Mouse (Mus musculus): ENCODE data around the gene Usp25. TPM values are rescaled to one million over a fixed set of nuclear protein-coding genes. Genes with fewer than 3 reads are reported as not detected.

Usp25 gene
- polyA plus RNA-seq, 1 experiment from 2014 or later, result 30.5 TPM

- Histone ChIP-seq H3K36me3 (ENCODE audit: control insufficient read depth, insufficient read depth, low read length) (no peaks in the 10 kb centered on the region), H3K4me3 (ENCODE audit: low read depth, low read length) (peak overlapping the region; percentile 81), H3K27ac (ENCODE audit: low read depth, low read length) (peak overlapping the region; percentile 82), H3K27me3 (ENCODE audit: control insufficient read depth, insufficient read depth, low read length) (no peaks in the 10 kb centered on the region), H3K4me2 (ENCODE audit: low read depth) (peak overlapping the region; percentile 73), H3K9me3 (ENCODE audit: control insufficient read depth, low read length) (no peaks in the 10 kb centered on the region), H3K4me1 (ENCODE audit: control insufficient read depth, insufficient read depth, low read length) (peaks cover 12% of the 10 kb centered on the region), H3K9ac (ENCODE audit: low read length) (peak overlapping the region; percentile 88)
- 2% methylated on average over 17 of the region's 17 CpGs for WGBS
- DNase-seq (ENCODE audit: low spot score) (no peak), ATAC-seq (ENCODE audit: insufficient read depth, low FRiP score, low TSS enrichment) (no peak)
Observed at GRCm38 (mm10) chr16:77014321-77015211, 1.1 kb downstream of the Usp25 start.

- DNase-seq (ENCODE audit: low spot score) (no peak), ATAC-seq (ENCODE audit: insufficient read depth, low FRiP score, low TSS enrichment) (no peak)
- 58% methylated on average over 4 of the region's 4 CpGs for WGBS
Observed at GRCm38 (mm10) chr16:77015380-77016346, 2.2 kb downstream of the Usp25 start.

DNA sequence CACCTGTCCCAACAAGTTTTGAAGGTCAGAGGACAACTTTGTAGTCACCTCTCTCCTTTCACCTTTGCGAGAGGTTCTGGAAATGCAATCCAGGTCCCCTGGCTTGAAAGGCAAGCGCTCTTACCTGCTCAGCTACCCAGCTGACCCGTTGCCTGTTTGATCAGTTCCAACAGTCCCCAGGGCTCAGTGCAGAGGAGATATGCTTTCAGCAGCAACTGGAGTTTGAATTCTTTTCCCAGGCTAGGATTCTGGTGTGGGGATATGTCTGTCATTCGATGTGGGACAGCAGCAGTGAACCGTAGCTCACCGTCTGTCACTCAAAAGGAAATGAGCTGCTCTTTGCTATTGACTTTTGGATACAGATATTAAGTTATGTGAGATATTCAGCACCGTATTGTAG is 4.4 kb downstream of the Usp25 start:
- Histone ChIP-seq H3K4me1 (ENCODE audit: control insufficient read depth, insufficient read depth, low read length) (peaks cover 12% of the 10 kb centered on the region), H3K4me2 (ENCODE audit: low read depth) (no peak overlapping the region), H3K36me3 (ENCODE audit: control insufficient read depth, insufficient read depth, low read length) (no peaks in the 10 kb centered on the region), H3K27ac (ENCODE audit: low read depth, low read length) (no peak overlapping the region), H3K27me3 (ENCODE audit: control insufficient read depth, insufficient read depth, low read length) (no peaks in the 10 kb centered on the region), H3K9me3 (ENCODE audit: control insufficient read depth, low read length) (no peaks in the 10 kb centered on the region), H3K4me3 (ENCODE audit: low read depth, low read length) (no peak overlapping the region), H3K9ac (ENCODE audit: low read length) (no peak overlapping the region)
- WGBS, result 82% methylated on average over 7 of the region's 7 CpGs
- DNase-seq (ENCODE audit: low spot score), result no peak
- no peak for ATAC-seq (ENCODE audit: insufficient read depth, low FRiP score, low TSS enrichment)

More at GRCm38 (mm10) chr16:77015380-77016346, 2.2 kb downstream of the Usp25 start:
- Histone ChIP-seq H3K36me3 (ENCODE audit: control insufficient read depth, insufficient read depth, low read length) (no peaks in the 10 kb centered on the region), H3K4me2 (ENCODE audit: low read depth) (peak overlapping the region; percentile 73), H3K4me1 (ENCODE audit: control insufficient read depth, insufficient read depth, low read length) (peaks cover 12% of the 10 kb centered on the region), H3K27me3 (ENCODE audit: control insufficient read depth, insufficient read depth, low read length) (no peaks in the 10 kb centered on the region), H3K4me3 (ENCODE audit: low read depth, low read length) (peak overlapping the region; percentile 81; the same call in 1 of the 2 replicates), H3K9ac (ENCODE audit: low read length) (no peak overlapping the region), H3K9me3 (ENCODE audit: control insufficient read depth, low read length) (no peaks in the 10 kb centered on the region), H3K27ac (ENCODE audit: low read depth, low read length) (no peak overlapping the region)

DNA sequence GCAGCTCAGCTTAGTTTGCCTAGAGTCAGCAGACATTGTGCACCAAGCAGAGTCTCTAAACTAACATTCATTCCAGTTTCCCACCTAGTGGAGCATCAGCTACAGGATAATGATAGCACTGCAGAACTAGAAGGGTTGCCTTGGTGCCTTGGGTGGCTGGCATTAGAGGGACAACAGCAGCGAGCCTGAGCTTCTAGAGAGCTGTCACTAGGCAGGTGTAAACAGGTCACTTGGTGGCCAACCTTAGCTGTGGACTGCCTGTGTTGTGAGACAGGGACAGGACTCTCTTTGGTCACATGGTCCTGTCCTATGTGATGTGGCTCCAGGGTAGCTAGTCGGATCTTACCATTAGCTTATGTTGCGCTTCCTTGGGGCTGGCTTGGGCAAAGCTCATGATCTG is 6.7 kb downstream of the Usp25 start:
- no peaks in the 10 kb centered on the region for H3K9me3 ChIP-seq (ENCODE audit: control insufficient read depth, low read length)
- WGBS, result 73% methylated on average over 3 of the region's 3 CpGs
- H3K9ac ChIP-seq (ENCODE audit: low read length), result no peak overlapping the region
- ATAC-seq (ENCODE audit: insufficient read depth, low FRiP score, low TSS enrichment) (no peak), DNase-seq (ENCODE audit: low spot score) (no peak)
- H3K36me3 ChIP-seq (ENCODE audit: control insufficient read depth, insufficient read depth, low read length), result no peaks in the 10 kb centered on the region
- no peak overlapping the region for H3K4me2 ChIP-seq (ENCODE audit: low read depth)
- no peaks in the 10 kb centered on the region for H3K27me3 ChIP-seq (ENCODE audit: control insufficient read depth, insufficient read depth, low read length)
- no peak overlapping the region for H3K4me3 ChIP-seq (ENCODE audit: low read depth, low read length)
- peaks cover 6% of the 10 kb centered on the region for H3K4me1 ChIP-seq (ENCODE audit: control insufficient read depth, insufficient read depth, low read length)
- no peak overlapping the region for H3K27ac ChIP-seq (ENCODE audit: low read depth, low read length)

- Histone ChIP-seq H3K9ac (ENCODE audit: low read length) (no peak overlapping the region), H3K4me1 (ENCODE audit: control insufficient read depth, insufficient read depth, low read length) (no peaks in the 10 kb centered on the region), H3K4me3 (ENCODE audit: low read depth, low read length) (no peak overlapping the region), H3K27me3 (ENCODE audit: control insufficient read depth, insufficient read depth, low read length) (no peaks in the 10 kb centered on the region), H3K4me2 (ENCODE audit: low read depth) (no peak overlapping the region), H3K27ac (ENCODE audit: low read depth, low read length) (no peak overlapping the region), H3K9me3 (ENCODE audit: control insufficient read depth, low read length) (no peaks in the 10 kb centered on the region), H3K36me3 (ENCODE audit: control insufficient read depth, insufficient read depth, low read length) (no peaks in the 10 kb centered on the region)
- ATAC-seq (ENCODE audit: insufficient read depth, low FRiP score, low TSS enrichment) (no peak), DNase-seq (ENCODE audit: low spot score) (no peak)
- 89% methylated on average over 7 of the region's 7 CpGs for WGBS
Observed at GRCm38 (mm10) chr16:77023627-77024379, 10.3 kb downstream of the Usp25 start.

DNA sequence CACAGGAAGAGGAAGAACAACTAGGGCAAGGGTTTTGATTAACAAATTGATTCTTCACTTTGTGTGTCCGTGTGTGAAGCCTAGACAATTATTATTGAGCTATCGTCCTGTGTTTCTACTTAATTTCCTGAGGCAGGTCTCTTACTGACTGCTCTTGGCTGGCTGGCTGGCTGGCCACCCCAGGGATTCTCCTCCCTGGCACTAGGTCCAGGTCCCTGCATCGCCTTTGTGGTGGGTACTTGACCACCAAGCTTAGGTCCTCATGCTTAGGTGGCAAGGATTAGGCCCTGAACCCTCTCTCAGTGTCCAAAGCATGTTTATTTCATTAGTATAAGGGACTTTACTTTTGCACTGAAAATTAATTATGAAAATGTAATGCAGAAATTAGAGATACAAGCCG is 12.6 kb downstream of the Usp25 start:
- Histone ChIP-seq H3K9ac (ENCODE audit: low read length) (no peak overlapping the region), H3K9me3 (ENCODE audit: control insufficient read depth, low read length) (no peaks in the 10 kb centered on the region), H3K27me3 (ENCODE audit: control insufficient read depth, insufficient read depth, low read length) (no peaks in the 10 kb centered on the region), H3K4me3 (ENCODE audit: low read depth, low read length) (no peak overlapping the region), H3K27ac (ENCODE audit: low read depth, low read length) (no peak overlapping the region), H3K4me1 (ENCODE audit: control insufficient read depth, insufficient read depth, low read length) (no peaks in the 10 kb centered on the region), H3K36me3 (ENCODE audit: control insufficient read depth, insufficient read depth, low read length) (no peaks in the 10 kb centered on the region), H3K4me2 (ENCODE audit: low read depth) (no peak overlapping the region)
- 92% methylated on average over 4 of the region's 4 CpGs for WGBS
- ATAC-seq (ENCODE audit: insufficient read depth, low FRiP score, low TSS enrichment) (no peak), DNase-seq (ENCODE audit: low spot score) (no peak)

DNA sequence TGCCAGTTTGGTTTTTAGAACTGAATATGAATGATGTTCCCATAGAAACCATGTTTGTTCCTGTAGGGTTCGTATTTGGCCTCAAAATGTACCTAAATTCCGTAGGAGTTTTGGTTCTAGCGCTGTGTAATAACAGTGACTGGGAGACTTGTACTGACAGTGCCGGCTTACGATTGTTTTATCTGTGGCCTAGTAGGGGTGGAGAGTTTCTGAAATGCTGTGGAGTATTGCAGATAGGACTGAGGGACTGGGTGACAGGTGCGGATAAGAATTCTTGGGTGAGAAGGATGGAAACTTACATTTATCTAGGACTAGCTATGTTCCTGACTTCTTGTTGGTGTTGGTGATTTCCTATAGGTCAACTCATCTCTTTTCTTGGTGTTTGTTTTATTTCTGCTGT is 13.4 kb downstream of the Usp25 start:
- Histone ChIP-seq H3K4me2 (ENCODE audit: low read depth) (no peak overlapping the region), H3K27me3 (ENCODE audit: control insufficient read depth, insufficient read depth, low read length) (no peaks in the 10 kb centered on the region), H3K9ac (ENCODE audit: low read length) (no peak overlapping the region), H3K9me3 (ENCODE audit: control insufficient read depth, low read length) (no peaks in the 10 kb centered on the region), H3K27ac (ENCODE audit: low read depth, low read length) (no peak overlapping the region), H3K4me3 (ENCODE audit: low read depth, low read length) (no peak overlapping the region), H3K4me1 (ENCODE audit: control insufficient read depth, insufficient read depth, low read length) (no peaks in the 10 kb centered on the region), H3K36me3 (ENCODE audit: control insufficient read depth, insufficient read depth, low read length) (no peaks in the 10 kb centered on the region)
- WGBS, result 94% methylated on average over 6 of the region's 6 CpGs
- no peak for DNase-seq (ENCODE audit: low spot score)
- no peak for ATAC-seq (ENCODE audit: insufficient read depth, low FRiP score, low TSS enrichment)

GRCm38 (mm10) chr16:77027976-77028686 is 14.6 kb downstream of the Usp25 start:
- Histone ChIP-seq H3K4me3 (ENCODE audit: low read depth, low read length) (no peak overlapping the region), H3K9ac (ENCODE audit: low read length) (no peak overlapping the region), H3K9me3 (ENCODE audit: control insufficient read depth, low read length) (no peaks in the 10 kb centered on the region), H3K4me2 (ENCODE audit: low read depth) (no peak overlapping the region), H3K27me3 (ENCODE audit: control insufficient read depth, insufficient read depth, low read length) (no peaks in the 10 kb centered on the region), H3K27ac (ENCODE audit: low read depth, low read length) (no peak overlapping the region), H3K4me1 (ENCODE audit: control insufficient read depth, insufficient read depth, low read length) (no peaks in the 10 kb centered on the region), H3K36me3 (ENCODE audit: control insufficient read depth, insufficient read depth, low read length) (no peaks in the 10 kb centered on the region)
- ATAC-seq (ENCODE audit: insufficient read depth, low FRiP score, low TSS enrichment), result no peak
- DNase-seq (ENCODE audit: low spot score), result no peak
- 86% methylated on average over 14 of the region's 14 CpGs for whole genome bisulfite sequencing

All from neural tube, embryonic 11.5 days (tissue).